Mouse (Mus musculus) liver, embryonic 14.5 days (tissue): Measurements from ENCODE around the gene Gstm7.

Experiments
- CTCF ChIP-seq: IDR thresholded peaks from 2 replicates; pipeline ENCODE4 v1.5.1; 2016; ENCODE audit warnings: antibody characterized with exemption, low read depth, control low read depth
- EP300 ChIP-seq: IDR thresholded peaks from 2 replicates; pipeline ENCODE4 v1.6.1; 2016; ENCODE audit warnings: antibody characterized with exemption, low read depth

DNA sequence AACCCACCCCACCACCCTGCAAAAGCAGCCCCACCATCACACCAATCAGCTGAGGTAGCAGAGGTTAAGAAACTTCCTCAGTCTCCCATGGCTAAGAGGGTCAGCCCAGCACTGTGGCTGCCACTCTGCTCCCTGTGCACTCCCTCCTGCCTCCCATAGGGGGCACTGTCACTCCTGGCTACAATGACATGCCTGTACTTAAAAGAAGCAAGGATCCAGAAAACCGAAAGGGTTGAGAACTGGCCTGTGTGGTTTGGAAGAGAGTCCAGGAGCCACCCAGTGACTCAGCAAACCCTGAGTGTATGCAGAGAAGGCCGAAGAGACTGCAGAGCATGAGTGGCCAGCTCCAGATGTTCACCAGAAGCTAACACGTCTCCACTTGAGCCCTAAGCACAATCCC is 7.8 kb upstream of the Gstm7 start:
- no peak for TF ChIP-seq EP300
- peak; percentile 90 for TF ChIP-seq CTCF
